In genomic region chr16:42779957-42780356, GRCm38 (mm10) we compare ENCODE assay signal across 19 mouse cellular contexts.
A peak's percentile ranks its signal among the peaks of the same experiment; 100 is the strongest.
DNase-seq lines count a peak whose midpoint lies in the region; ATAC-seq lines count a peak whose summit lies in the region.
"Had no signal": no experiment of that assay in that cellular context is flagged by ENCODE, and none has a peak within 500 bp of the region (broad histone marks: within the 10 kb centered on the region; RNA-seq: fewer than 3 reads in every experiment).

No protein-coding gene starts in this region.

- no peak for ATAC-seq in hindbrain, embryonic 11.5 days (ENCODE audit: low FRiP score)
- ATAC-seq: intestine, postnatal 0 days had no signal

- H3K4me2 ChIP-seq in hindbrain, embryonic 11.5 days (replicated peaks; ENCODE audit: low read depth, low read length), result no peak overlapping the region
- H3K4me2 ChIP-seq: embryonic facial prominence, embryonic 12.5 days; hindbrain, embryonic 12.5 days; lung, embryonic 15.5 days; neural tube, embryonic 13.5 days; stomach, embryonic 15.5 days had no signal

- H3K4me1 ChIP-seq in hindbrain, embryonic 10.5 days (replicated peaks), result peaks cover 29% of the 10 kb centered on the region
- 0 out of 2 replicates have a peak, but pooled peaks cover 3% of the 10 kb centered on the region for H3K4me1 ChIP-seq in hindbrain, embryonic 11.5 days (replicated peaks; ENCODE audit: control insufficient read depth, insufficient read depth, low read length)
- H3K4me1 ChIP-seq: megakaryocyte, embryonic 14.5 days; stomach, embryonic 15.5 days had no signal

- no peak overlapping the region for H3K9ac ChIP-seq in hindbrain, embryonic 11.5 days (ENCODE audit: low read depth, low read length)
- H3K9ac ChIP-seq: embryonic facial prominence, embryonic 12.5 days; hindbrain, embryonic 12.5 days; lung, embryonic 15.5 days; neural tube, embryonic 13.5 days; stomach, embryonic 15.5 days had no signal

- peak; percentile 39 for DNase-seq in adrenal gland, adult 2 months
- no peak for DNase-seq in adrenal gland, postnatal 25 days
- DNase-seq in hindbrain, embryonic 10.5 days (ENCODE audit: low spot score), result no peak
- DNase-seq in hindbrain, embryonic 11.5 days (ENCODE audit: low spot score), result no peak
- peak; percentile 9 for DNase-seq in urinary bladder, postnatal 25 days (ENCODE audit: low spot score)
- no peak for DNase-seq in urinary bladder, postnatal 4 days (ENCODE audit: low spot score in 2 of 2)
- peak; percentile 30 for DNase-seq in heart, postnatal 4 days
- no peak for DNase-seq in liver
- DNase-seq: cerebellum, postnatal 36 days; gastrocnemius, postnatal 25 days; kidney, postnatal 36 days; spleen, adult 18-20 months had no signal

- H3K9me3 ChIP-seq in hindbrain, embryonic 10.5 days, result no peaks in the 10 kb centered on the region
- H3K9me3 ChIP-seq in hindbrain, embryonic 11.5 days (ENCODE audit: control insufficient read depth, low read length), result no peaks in the 10 kb centered on the region
- H3K9me3 ChIP-seq: embryonic facial prominence, embryonic 12.5 days; hindbrain, embryonic 12.5 days; lung, embryonic 15.5 days; neural tube, embryonic 13.5 days; stomach, embryonic 15.5 days had no signal

- no peak overlapping the region for H3K4me3 ChIP-seq in hindbrain, embryonic 10.5 days
- H3K4me3 ChIP-seq in hindbrain, embryonic 11.5 days (ENCODE audit: low read depth, low read length), result no peak overlapping the region
- H3K4me3 ChIP-seq: embryonic facial prominence, embryonic 12.5 days; hindbrain, embryonic 12.5 days; lung, embryonic 15.5 days; megakaryocyte, embryonic 14.5 days; neural tube, embryonic 13.5 days; stomach, embryonic 15.5 days had no signal

- H3K36me3 ChIP-seq in hindbrain, embryonic 10.5 days, result no peaks in the 10 kb centered on the region
- H3K36me3 ChIP-seq in hindbrain, embryonic 11.5 days (ENCODE audit: control insufficient read depth, insufficient read depth, low read length), result no peaks in the 10 kb centered on the region
- H3K36me3 ChIP-seq: embryonic facial prominence, embryonic 12.5 days; hindbrain, embryonic 12.5 days; lung, embryonic 15.5 days; neural tube, embryonic 13.5 days; stomach, embryonic 15.5 days had no signal

- WGBS in hindbrain, embryonic 10.5 days, result 89% methylated on average over 3 of the region's 3 CpGs
- 93% methylated on average over 3 of the region's 3 CpGs for WGBS in hindbrain, embryonic 11.5 days

- 0 out of 2 replicates have a peak overlapping the region, but pooled peaks have one; percentile 45 for H3K27ac ChIP-seq in hindbrain, embryonic 10.5 days
- H3K27ac ChIP-seq in hindbrain, embryonic 11.5 days (ENCODE audit: low read depth, low read length), result no peak overlapping the region
- H3K27ac ChIP-seq: embryonic facial prominence, embryonic 12.5 days; lung, embryonic 15.5 days; neural tube, embryonic 13.5 days; stomach, embryonic 15.5 days had no signal

- H3K27me3 ChIP-seq in hindbrain, embryonic 10.5 days (ENCODE audit: insufficient read depth, poor library complexity, severe bottlenecking), result peaks cover 12% of the 10 kb centered on the region
- no peaks in the 10 kb centered on the region for H3K27me3 ChIP-seq in hindbrain, embryonic 11.5 days (ENCODE audit: control insufficient read depth, insufficient read depth, low read length)
- H3K27me3 ChIP-seq: embryonic facial prominence, embryonic 12.5 days; hindbrain, embryonic 12.5 days; lung, embryonic 15.5 days; megakaryocyte, embryonic 14.5 days; neural tube, embryonic 13.5 days; stomach, embryonic 15.5 days had no signal

Comparison
In these comparisons a context has a peak if more than half of its experiments do, and no peak if none do; other contexts are left out.
1. DNase-seq: peak in adrenal gland, adult 2 months (single experiment), urinary bladder, postnatal 25 days (single experiment) and heart, postnatal 4 days (single experiment); none in adrenal gland, postnatal 25 days (single experiment), hindbrain, embryonic 10.5 days (single experiment), hindbrain, embryonic 11.5 days (single experiment), urinary bladder, postnatal 4 days (0 of 2) and liver (single experiment).